Mouse (Mus musculus) left cerebral cortex, adult 18-20 months (tissue): ENCODE measurements at regions not wholly inside any gene's neighbourhood (a gene's known extent, or its start where the extent isn't known, plus 50 kb on each side); places are given as distances from the start of the nearest gene placed in this dataset.

Experiments
- DNase-seq, 2 experiments: peaks; one replicate each; pipeline ENCODE4 v3.0.0; 2021 to 2022; ENCODE audit warnings: low spot score in 2 of 2, mixed read lengths in 1 of 2

- DNase-seq, result no peak
Observed at GRCm38 (mm10) chr6:50713297-50713696, 59.1 kb upstream of the Npvf start.

- no peak for DNase-seq
Observed at GRCm38 (mm10) chr6:50718631-50719030, 64.4 kb upstream of the Npvf start.

DNA sequence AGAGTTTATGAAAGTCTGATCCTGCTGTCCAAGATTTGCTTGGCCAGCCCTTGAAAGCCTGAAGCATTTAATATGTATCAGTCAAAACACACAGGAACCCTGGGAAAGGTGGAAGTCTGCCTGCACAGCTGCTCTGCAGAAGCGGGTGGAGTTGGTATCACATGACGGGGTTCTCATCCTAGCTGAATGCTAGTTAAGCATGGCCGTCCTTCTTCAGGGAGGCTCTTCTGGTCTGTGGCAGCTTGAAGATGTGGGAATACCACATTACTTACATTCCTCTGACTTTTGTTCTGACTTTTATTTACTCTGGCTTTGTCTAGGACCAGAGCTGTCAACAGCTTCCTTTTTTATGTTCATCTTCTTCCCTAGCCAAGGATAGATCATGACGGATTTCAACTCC is 66.1 kb upstream of the Npvf start:
- no peak for DNase-seq

- no peak for DNase-seq
Observed at GRCm38 (mm10) chr6:50725640-50726039, 71.4 kb upstream of the Npvf start.

DNA sequence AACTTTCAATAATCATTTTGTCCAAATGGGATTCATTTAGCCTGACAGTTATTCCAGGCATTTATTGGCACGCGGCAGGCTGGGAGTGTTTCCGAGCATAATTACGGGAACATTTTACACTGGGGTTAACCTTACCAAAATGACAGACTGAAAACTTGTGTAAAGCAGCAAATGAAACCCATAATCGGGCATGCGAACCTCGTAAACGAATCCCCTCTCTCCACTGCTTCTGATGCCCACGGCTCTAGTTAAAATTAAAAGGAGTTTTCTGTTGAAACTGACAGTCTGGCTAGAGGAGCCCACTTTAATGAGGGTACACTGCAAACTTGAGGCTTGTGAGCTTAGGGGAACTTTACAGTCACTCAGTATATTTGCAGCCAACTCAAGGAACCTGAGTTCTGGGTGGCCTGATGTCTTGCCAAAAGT is 71.9 kb upstream of the Npvf start:
- no peak for DNase-seq

DNA sequence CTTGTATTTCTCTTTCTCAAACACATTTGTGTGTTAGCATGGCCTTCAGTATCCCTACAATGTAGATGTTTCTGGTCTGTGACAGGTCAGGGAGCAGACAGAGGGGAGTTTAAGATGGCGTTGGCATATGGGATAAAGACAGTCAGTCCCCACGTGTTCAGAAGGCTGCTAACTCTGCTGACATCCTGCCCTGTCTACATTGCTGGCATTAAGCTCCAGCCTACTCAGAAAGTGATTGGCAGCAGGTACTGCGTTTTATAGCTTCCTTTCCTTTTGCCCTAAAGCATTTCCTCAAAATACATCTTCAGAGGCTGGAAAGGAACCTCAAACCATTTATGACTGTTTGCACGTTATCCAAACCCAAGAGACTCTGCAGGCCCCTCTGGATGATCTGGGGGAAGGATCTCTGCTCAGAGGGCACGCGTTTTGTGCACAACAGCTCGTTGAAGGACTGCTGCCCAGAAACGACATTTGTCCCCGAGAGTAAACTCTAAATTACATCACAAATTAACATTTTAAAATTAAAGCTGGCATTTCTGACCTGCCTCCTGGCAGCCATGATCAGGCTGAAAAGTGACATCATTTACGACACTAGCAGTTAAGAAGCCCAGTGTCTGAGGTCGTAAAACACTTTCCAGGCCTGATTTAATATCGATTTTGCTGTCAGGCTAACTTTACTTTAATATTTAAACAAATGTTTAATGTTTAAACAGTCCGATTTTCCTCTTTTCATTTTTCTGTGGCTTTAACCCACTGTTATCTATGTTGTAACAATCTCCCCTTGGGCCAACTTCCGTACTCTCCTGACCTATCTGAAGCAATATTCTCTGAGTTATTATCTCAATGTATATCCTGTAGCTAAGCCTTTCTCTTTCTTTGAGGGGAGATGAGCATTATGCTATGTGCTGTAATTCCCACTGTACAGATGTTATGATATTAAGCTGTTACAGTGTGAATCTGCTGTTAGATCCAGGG is 76.8 kb upstream of the Npvf start:
- no peak for DNase-seq

- DNase-seq, result no peak
Observed at GRCm38 (mm10) chr6:50734701-50735100, 80.5 kb upstream of the Npvf start.

- no peak for DNase-seq
Observed at GRCm38 (mm10) chr6:50735825-50736224, 81.6 kb upstream of the Npvf start.

DNA sequence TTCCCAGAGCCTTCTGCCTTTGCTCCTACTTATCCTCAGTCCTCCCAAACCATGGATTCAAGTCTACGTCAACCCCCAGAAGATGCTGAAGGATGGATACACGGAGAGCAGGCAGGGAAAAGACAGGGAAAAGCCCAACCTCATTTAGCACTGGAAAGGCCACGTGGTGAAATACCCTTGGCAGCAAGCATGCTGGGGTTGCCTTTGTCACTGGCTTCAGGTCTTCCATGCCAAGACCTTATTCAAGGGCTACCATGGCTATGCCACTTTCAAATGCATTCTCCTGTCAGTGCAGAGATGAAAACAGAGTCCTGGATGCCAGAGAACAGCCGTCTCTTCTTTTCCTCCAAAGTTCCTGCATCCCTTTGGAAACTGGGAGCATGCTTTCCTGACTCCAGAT is 87.8 kb upstream of the Npvf start:
- DNase-seq, result no peak

DNA sequence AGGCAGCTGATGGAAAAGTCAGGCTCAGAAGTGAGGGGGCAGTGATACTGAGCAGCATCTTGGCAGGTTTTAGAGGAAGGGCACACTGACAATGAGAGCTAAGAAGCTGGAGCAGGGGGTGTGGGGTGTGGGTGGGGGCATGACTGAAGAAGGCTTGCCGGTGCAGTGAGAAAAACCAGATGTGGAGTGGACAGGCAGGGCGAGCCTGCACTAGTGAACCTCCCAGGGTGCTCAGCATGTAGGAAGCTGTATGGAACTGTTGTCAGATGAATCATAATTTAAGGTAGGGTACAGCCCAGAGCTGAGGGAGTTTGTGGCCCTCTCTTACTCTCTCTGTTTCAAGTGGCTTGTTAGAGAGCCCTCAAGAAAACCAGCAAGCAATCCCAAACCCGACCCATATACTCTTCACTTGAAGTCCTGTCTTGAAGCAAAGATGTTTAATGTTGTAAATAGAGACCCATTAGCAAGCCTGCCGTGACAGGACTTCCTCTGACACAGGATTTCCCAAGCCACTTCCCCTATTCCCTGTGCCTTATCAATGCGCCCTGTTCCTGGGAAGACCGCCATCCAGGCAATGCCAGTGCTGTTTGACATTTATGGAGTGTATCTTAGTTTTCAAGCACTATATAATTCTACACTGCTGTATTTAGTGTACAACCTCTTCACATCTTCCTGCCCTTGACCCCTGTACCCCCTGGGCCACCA is 90.4 kb upstream of the Npvf start:
- no peak for DNase-seq

- no peak for DNase-seq
Observed at GRCm38 (mm10) chr6:50753151-50753550, 98.9 kb upstream of the Npvf start.

DNA sequence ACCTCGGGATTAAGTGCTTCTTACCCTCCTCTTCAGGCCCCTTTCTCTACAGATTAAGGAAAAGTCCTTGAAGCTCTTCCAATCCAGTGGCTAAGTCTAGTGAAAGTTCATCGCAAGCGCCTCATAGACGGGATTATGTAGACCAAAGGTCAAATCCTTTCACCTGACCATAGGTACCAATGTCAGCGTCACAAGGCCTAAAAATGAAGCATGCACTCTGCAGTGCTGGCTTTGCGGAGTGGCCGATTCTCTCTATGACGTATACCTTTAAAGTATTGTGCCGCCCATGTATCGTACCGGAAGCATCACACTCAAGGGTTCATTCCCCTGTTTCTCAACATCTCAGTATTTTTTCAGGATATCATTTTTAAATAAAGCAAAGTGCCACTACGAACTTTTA is 100.5 kb upstream of the Npvf start:
- DNase-seq, result no peak

DNA sequence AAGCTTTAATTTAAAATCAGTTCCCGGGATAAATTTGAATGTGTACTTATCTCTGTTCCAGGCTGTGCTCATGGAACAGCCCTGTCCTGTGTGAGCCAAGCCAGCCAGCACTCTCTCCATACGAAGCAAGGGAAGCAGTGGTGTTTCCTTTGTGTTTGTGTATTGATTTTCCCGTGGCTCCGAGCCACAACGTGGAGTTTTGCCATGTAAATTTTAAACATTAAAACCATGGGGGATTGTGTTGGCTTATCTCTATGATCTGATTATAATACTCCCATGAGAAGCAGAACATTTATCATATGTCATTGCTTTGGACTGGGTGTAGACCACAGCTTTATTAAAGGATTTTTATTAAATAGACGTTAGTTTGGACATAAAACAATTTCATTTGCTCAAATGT is 106.1 kb upstream of the Npvf start:
- no peak for DNase-seq

DNA sequence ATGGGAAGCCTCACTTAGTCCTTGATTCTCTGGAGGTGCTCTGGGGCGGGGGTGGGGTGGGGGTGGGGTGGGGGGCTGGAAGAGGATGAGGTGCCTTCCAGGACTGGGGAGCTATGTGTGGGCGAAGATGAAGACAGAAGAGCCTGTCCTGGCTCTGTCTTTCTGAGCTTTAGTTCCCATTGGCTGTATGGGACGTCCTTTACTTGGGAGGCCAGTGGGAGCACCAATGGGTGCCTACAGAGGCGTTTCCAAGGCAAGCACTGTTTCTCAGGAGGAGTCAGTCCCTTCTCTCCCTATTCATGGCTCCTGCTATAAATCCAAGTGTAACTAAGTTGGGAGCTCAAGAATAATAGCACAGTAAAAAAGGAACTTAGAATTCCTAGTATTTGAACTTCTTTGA is 108.9 kb upstream of the Npvf start:
- peak in 1 of 2 experiments; percentile 20 for DNase-seq

DNA sequence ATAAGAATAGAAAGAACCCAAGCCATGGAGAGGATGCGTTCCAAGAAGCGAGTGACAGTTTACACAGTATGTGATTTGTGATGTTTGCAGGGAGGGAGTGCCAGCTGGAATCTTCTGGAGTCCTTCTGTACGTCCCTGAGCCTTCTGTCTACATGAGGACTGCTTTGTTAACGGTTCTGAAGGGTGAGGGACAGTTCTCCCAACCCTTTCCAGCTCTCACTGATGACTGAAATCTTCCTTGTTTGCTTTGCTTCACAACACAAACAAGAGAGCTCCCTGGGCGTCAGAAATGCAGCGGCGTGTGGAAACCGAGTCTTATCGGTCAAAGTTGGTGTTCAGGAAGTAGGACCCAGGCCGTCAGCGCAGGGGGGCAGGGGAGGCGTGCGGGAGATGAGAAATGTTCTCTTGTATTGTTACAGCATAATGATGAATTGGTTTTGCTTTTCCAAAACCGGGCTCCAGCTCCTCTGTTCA is 112.2 kb upstream of the Npvf start:
- no peak for DNase-seq

GRCm38 (mm10) chr6:50767126-50767525 is 112.9 kb upstream of the Npvf start:
- no peak for DNase-seq

DNA sequence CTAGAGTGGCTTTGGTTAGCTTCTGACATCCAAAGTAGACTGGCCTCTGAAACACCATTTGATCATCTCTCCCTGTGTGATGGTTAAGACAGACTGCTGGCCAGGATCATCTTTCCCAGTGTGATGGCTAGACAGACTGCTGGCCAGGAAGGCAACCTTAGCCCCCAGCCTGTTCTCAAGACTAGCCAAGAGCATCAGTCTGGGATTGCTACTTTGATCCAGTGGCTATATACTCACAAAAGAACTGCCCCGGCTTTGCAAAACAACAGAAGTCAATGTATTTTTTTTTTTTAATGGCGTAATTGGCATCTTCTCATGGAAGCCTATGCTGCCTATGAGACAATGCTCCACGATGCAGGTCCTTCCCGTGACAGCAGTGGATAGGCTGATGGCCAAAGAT is 113.6 kb upstream of the Npvf start:
- DNase-seq, result no peak

DNA sequence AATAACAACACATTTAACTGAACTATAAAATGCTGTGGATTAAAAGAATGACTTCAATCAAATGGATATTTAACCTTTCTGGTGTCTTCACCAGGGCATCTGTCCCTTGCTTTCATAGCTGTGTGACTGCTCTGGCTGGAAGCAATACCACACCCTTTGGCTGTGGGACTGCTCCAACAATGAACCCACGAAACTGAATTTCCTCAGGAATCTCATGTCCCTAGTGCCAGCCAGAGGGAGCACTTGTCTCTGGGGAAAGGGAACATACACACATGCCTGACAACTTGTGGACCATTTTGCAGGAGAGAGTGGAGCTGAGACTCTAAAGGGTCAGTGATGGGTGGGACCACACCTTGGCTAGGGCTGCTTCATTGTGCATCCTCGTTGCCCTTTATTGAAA is 114.9 kb upstream of the Npvf start:
- no peak for DNase-seq

DNA sequence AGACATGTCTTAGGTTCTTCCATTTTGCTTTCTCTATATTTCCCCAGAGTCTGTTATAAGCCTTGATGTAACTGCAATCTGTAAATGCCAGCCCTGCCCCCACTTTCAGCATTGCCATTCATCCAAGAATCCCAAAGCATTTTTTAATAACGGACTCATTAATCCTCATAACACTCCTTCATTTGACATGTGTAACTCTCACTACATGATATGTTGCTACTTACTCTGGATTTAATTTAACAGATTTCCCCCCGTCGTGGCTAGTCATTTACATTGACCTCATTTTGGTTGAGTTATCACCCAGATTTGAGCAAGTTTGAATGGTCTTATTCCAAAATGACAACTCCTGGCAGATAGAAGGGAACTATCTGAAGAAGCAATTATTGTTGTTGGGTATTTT is 116.2 kb upstream of the Npvf start:
- no peak for DNase-seq

DNA sequence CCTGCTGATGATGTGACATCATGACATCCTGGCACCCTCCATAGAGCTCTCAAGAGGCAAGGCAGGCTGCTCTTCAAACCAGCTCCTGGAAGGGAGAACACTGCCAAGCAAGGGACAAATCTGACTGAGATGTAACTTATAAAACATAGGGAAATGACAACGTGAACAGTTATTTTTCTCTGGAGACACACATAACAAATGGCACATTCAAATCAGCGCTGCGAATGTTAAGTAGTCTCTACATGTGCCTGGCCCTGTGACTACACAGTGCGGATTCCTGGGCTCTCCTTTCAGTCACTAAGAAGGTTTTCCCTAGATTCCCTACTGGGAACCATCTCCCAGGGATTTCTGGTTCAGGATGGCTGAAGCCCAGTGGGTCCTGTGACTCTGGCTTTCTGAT is 121.4 kb upstream of the Npvf start:
- DNase-seq, result no peak

DNA sequence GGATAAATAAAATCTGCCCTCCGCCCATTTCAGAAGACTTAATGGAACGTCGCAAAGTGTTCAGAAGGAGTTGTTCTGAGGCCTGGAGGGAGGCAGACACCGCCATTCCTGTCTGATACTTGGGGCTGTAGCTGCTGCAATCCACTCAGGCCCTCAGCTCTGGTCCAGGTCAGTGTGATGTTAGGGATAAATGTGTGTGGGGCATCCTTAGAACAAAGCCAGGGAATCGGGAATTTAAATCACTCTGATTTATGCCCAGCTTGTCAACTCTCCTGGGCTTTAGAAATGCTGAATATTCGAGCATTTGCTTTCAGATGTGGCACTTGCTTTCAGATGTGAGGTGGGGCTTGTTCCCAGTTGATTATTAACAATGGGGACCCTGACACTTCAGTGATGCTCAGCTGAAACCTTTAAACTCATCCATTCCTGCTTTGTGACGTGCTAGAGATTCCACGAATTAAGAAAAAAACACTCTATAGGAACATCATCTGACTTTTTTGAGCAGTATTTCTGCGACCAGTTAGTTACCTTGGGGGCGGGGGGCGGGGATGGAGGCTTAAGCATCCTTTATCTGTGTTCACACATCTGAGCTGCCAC is 122.1 kb upstream of the Npvf start:
- no peak for DNase-seq

GRCm38 (mm10) chr6:50776931-50777495 is 122.8 kb upstream of the Npvf start:
- peak; percentile 39 to 65 for DNase-seq
